Mouse (Mus musculus) cerebellum, postnatal 10 days (tissue): ENCODE data around the gene Cfdp1.

Source experiments
- DNase-seq, 2 experiments: peaks; one replicate each; pipeline ENCODE4 v3.0.0; 2021; ENCODE audit warnings: mixed read lengths in 2 of 2

The Cfdp1 gene

DNA sequence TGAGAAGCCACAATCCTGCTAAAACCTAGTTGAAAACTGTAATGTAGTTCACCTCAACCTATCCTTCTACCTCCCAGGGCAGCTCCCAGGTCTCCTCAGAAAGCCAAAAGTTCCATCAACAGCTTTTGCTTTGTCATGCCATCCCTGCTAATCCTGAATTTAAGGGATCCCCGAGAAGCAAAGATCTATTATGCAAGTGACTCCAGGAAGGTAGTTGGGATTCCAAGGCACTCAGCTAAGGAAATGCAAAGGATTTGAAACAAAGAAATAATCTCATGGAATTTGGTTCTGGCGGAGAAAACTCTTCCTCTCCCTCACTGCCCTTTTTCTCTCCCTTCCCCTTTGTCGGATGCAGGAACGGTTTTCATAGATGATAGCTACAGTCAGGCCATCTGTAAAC lies 64.9 kb downstream of the Cfdp1 start:
- no peak for DNase-seq

DNA sequence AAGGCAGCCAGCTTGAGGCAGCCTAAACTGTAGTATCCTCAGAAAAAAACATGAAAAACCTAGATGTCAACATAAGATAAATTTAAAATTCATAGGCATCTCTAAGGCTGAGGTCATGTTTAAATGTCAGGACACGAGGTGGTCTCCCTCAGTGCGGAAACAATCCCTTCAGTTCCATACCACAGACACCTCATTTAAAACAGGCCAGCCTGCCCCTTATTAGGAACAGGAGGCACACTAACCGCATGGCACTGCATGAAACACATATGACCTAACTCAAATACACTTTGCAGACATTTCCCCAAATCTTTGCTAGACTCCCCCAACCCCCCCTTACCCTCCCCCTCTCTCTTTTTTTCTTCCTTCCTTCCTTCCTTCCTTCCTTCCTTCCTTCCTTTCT lies 65.6 kb downstream of the Cfdp1 start:
- no peak for DNase-seq

DNA sequence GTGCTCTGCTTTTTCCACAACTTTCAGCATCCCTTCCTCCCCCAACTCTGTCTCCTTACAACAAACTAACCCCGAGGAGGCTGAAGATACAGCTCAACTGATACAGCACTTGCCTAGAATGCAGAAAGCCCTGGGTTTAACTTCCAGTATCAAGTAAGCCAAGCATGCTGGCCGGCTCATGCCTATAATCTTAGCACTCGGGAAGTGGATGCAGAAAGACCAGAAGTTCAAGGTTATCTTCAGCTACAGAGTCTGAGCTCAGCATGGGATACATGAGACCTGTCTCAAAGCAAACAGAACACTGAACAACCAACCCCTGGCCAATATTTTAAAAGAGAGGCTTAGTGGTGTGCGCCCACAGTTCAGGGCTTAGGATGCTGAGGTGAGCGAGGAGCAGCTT lies 66.0 kb downstream of the Cfdp1 start:
- DNase-seq: no peak

DNA sequence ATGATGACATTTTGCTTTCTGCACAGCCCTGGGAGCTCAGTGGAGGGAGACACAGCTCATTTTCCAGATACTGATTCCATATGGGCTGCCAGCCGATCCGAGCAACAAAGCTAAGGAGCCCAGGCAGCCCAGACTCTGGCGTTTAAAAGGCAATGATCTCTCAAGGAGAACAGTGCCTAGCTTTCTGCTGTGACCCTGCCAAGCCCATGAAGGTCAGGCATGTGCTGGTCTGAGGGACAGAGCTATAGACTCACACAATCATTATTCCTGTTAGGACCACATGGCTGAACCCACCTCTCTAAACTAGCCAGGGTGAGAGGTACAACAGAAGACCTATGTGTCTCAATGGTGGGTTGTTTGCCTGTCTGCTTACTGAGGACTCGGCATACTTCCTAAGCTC lies 66.4 kb downstream of the Cfdp1 start:
- peak; percentile 44 to 53 for DNase-seq

DNA sequence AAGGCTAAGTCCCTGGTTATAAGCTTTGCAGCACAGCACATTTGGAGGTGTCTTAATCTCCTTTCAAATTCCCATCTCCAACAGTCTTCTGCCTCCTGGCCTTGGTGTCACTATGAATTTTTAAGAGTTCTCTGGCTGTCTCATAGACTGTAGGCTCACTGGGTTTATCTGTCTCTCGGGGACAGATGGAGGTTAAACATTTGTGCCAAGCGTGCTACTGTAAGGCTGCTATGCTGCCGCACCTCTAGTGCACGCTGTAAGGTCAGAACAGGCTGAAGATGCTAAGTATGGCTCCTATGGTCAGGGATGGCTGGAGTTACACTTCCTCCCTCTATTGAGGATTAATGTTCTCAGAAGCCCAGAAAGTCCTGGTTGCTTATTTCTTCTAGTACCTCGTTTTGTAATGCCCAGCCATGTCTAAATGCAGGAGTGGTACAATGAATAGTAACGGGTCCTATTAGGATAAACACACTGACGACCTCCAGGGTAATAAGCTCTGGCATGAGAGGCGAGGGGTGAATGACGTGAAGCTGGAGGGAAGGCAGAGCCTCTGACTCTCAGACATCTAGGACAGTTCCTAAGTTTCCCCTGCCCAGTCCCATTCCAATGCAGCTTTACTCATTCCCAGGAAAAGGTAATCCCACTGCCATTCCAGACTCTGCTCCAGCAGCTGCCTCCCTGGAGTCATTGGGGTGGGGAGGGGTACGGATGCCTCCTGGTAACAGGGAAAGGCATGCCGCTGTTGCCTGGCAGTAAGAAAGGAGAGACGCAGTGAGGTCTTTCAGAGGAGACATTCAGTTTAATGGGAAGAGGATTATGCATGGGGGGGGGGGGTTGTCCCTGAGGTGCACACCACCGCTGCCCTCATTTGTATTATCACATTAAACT lies 67.1 kb downstream of the Cfdp1 start:
- peak; percentile 34 to 43 for DNase-seq

DNA sequence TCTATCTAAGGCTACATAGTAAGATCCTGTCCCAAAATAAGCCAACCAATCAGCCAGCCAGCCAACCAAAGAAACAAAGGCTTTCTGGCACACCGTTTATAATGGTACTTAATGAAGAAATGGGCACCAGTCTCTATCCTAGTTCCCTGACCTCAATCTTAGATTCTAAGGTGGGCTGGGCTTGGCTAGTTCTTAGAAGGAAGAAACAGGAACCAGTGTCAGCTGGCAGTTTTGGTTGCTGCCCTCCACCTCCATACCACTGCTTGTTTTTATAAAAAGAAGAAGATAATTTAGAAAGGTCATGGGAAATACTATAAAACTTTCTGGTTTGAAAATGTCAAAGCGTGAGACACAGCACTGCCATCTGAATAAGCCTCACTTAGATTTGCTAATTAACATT lies 68.0 kb downstream of the Cfdp1 start:
- no peak for DNase-seq

DNA sequence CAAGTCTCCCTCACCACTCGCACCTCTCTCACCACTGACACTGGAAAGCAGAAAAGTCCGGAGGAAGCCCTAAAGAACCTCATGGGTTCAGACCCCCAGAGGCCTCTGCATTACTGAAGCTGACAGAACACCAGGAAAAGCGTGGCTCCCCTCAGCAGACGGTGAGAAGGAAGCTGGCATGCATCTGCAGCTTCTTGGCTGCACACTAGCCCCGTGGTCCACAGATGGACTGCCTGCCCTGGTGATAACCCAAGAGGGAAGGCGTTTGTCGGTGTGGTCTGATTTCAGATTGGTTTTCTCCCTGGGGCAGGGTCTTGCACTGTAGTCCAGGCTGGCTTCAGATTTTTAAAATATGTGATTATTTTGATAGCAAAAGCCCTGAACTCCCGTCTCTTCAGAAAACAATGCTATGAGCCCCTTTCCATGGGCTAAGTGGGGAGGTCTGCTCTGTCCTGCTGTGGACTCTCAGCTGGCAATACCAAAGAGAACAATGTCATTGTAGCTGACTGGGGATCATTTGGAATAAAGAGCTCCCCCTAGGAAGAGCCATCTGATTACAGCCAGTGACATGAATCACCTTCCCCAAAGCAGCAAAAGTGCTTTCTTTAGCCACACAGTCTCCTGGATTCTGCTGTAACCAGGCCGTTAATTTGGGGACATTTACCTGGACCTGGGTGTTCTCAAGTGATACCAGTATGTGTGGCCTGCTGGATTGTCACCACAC lies 71.3 kb downstream of the Cfdp1 start:
- peak; percentile 61 to 66 for DNase-seq

DNA sequence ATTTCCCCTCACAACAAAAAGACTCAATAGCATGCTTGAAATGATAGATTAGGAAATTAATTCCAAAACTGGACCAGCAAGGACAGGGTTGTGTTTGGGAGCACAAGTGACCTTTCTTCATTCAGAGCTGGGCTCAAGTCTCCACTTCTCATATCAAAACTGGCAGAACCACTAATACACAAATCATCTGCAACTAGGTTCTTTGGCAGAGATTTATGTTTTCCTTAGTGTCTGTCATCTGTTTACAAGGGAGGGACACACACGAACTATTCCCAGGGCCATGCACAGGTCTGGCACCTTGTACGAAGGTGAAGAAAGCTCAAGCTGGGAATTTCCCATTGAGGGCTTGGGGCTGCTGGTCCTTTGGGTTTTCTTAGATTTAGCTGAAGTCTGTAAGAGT lies 71.9 kb downstream of the Cfdp1 start:
- DNase-seq: no peak

DNA sequence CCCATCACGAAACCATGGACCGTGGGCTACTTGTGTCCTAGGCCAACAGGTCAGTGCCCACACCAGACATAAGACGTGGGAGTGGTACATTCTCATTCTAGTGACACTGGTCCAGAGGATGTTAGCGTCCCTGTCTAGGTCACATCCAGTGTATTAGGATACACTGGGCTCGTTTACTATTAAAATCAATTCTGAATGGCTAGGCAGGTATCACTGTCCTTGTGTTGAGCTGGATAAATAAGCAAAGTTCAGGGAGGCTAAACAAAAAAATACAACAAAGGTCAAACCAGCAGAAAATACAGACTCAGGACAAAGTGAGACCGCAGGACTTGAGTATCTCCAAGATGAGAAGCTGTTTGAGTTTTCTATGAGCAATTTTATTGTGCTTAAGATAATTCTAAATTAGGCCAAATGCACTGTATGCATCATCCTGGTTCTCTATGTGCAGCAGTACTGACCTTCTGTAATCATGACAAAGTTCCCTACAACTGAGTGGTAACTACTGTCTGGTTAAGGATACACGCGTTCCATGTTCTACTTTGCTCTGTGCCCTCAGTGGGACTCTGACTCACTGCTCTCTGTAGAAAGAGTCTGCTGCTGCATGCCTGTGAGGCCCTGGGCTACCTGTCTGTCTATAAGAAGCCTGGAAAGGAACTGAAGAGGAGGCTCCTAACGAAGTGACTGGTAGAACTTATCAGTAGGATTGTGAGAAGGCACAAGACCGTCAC lies 73.2 kb downstream of the Cfdp1 start:
- no peak for DNase-seq

DNA sequence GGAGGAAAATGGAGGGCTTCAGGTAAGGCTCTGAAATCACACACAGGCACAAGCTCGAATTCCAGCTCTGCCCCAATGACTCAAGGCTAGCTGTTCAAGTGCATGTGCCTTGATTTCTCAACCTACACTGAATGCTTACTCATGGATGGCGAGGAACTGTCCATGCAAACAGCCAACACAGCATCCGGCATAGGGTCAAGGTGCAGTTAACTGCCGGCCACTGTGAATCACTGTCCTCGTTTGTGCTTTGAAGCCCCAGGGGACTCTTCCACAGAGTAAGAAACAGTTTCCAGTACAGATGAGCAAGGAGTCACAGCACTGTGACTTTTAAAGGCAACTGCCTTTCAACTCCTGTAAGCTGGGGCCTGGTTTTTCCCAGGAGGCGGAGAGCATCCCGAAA lies 74.4 kb downstream of the Cfdp1 start:
- DNase-seq: no peak

DNA sequence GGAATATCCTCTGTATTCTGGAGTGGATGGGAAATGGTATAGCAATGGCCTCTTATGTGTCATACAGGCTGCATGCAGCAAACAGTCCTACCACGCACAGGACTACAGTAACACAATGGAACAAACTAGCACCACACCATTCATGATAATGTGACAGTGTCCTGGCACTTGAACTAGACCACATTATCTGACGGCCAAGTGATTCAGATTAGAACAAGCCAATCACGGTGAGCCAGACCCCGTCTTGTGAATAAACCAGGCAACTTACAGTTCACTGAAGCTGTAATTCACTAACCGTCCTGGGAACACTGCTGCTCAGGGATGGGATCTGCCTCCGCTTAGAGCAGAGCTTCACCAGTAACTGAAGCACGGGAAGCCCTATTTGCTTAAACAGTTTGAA lies 75.3 kb downstream of the Cfdp1 start:
- peak in 1 of 2 experiments; percentile 34 for DNase-seq

DNA sequence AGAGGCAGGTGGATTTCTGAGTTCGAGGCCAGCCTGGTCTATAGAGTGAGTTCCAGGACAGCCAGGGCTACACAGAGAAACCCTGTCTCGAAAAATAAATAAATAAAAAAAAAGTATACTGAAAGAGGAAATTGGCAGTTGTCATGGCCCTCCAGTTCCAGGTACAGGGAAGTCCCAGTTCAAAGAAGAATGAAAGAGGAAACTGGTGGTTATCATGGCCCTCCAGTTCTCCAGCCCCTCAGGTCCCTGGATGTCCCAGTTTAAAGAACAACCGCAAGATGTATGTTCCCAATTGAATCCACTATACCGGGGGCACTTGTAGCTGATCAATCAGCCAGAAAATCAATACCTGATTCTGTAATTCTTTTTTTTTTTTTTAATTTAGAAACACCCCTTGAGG lies 77.6 kb downstream of the Cfdp1 start:
- DNase-seq: no peak

DNA sequence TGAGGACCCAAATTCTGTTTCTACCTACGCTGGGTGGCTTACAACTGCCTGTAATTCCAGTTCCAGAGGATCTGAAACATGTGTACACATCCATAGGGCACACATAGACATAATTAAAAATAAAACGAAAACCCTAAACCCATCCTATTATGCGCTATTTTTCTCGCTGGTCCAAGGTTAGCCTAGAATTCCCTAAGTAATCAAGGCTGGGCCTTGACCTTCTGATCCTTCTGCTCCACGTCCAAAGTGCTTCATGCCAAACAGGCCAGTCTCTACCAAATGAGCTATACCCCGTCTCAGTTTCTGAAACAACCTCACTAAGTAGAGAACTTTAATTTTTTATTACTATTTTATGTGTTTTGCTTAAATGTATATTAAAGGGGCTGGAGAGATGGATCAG lies 78.3 kb downstream of the Cfdp1 start:
- no peak for DNase-seq

DNA sequence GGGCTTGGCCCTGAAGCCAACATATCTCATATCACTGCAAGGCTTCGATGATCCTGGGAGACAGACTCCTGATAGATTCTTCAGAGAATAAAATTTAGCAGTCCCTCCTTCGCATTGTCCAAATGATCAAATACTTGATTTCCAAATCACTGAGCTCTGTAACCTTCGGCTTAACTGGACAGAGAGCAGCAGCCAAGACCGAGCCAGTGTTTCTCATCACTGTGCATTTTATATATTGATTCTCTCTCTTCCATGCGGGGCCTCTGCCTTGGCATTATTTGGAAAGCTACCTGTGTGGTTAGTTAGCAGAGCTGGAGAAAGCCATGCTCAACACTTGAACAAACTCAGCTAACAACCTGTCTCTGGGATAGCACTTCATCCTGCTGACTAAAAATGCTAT lies 80.6 kb downstream of the Cfdp1 start:
- no peak for DNase-seq

DNA sequence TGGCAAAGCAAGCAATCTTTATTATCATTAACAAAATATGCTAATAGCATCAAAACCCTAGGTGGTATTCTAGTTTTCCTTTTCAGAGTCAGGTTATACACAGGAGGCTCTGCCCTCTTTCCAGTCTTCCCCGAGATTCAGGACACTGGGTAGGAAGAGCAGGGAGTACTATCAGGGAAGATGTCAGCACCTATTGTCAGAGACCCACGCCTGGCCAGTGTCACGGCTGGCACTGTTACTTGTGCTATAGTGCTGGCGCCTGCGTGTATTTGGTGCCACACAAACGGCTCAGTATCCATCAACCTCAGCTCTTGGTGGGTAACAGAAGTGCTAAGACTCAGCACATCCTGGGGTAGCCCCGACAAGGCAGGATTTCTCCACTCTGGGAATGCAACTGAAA lies 81.0 kb downstream of the Cfdp1 start:
- no peak for DNase-seq

DNA sequence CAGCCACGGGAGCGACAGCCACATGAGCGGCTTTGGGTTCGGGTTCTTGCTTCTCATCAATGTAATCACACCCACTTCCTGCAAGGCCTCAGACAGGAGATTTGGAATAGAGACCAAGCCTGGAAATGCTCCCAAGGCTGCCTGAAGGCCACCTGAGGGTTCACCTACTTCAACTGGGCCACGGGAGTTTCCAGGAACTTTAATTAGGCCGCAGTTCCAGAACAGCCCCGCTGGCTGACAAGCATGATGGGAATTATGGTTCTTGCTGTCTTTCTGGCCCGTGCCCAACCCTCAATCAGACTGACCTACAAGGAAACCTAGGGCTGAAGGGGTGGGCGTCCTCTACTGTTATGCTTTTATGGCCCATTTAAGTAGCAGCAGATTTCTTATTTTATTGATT lies 82.0 kb downstream of the Cfdp1 start:
- DNase-seq: peak in 1 of 2 experiments; percentile 59

DNA sequence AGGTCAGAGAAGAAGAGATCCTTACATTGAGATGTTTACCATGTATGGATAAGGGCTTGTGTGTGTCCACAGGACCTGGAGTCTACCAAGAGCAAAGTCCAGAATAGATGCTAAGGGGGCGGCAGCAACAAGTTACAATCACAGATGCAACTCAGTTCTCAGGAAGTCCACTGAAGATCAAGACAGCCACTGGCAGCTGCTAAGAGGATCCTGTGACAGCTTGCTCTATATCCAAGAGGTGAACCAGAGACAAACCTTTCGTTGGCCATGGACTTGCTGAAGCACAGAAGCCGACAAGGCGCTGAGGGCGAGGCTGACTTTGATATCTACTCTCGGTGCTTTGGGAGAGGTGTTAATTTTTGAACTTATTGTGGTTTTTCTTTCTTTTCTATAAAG lies 82.5 kb downstream of the Cfdp1 start:
- no peak for DNase-seq

DNA sequence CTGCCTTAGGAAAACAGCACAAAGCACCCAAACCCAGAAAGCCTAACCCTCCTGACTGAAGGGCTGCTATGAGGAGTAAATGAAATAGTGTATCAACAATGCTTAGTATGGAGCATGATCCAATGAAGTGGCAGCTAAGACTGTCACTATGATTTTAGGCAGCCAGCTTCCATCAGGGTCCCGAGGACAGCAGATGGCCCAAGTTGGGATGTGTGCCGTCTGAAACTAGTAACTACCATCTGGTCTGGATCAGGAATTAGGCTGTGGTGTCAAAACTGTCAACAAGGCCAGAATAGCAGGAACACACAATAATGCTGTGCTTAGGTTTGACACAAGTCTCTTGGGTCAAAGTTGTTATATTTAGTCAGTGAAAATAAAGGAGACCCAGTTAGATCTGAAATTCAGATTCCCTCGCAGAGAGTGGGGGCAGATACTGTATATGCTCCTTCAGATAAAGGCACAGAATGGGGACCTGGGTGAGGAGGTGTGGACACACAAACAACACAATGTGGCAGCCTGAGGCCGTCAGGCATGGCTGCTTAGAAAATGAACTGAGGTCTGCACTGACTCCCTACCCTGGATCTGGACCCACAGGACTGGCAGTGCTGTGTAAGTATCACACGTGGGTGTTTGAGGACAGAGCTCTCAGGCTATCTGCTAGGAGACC lies 83.0 kb downstream of the Cfdp1 start:
- DNase-seq: peak; percentile 65 to 73

DNA sequence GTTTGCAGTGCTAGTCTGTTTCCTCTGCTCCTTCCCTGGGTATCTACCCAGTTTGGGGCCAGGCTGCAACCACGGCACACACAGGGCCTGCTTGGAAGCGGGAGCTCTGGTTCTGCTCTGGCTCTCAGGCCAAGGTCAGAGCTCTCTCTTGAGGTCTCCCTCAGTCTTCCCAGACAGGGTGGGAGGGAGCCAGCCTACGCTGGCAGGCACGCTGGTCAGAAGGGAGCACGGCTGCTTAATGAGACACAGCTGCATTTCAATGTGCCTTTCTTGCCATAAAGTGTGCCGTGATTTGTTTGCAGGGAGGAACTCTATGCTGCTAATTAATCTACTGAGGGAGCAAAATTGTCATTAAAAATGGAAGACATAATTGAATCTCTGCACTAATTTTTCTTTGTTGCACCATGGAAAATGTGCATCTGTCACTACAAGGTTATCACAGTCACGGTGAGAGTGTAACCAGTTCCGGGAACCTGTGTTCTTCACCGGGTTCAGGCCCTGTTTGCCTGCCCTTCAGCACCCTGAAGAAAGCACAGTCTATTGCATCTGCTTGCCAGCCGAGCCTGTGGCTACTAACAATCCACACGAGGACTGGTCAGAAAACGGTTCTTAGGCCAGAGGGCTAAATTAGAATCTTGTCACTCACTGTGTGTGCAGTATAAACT lies 84.2 kb downstream of the Cfdp1 start:
- DNase-seq: peak in 1 of 2 experiments; percentile 54

DNA sequence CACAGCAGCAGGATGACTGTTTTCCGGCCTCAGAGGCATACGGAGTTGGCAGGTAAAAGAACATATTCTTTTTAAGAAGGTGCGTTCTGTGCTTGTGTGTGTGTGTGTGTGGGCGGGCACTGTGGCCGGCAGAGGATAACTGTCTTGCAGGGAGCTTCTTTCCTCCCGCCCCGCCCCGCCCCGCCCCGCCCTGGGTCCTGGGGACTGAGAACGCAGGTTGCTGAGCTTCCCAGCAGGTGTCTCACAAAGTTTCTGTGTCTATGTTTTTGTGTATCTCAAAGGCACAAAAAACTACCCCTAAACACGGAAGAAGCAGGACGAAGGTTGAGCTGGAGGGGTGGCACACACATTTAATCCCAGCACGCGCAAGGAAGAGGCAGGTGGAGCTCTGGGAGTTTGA lies 84.8 kb downstream of the Cfdp1 start:
- no peak for DNase-seq

DNA sequence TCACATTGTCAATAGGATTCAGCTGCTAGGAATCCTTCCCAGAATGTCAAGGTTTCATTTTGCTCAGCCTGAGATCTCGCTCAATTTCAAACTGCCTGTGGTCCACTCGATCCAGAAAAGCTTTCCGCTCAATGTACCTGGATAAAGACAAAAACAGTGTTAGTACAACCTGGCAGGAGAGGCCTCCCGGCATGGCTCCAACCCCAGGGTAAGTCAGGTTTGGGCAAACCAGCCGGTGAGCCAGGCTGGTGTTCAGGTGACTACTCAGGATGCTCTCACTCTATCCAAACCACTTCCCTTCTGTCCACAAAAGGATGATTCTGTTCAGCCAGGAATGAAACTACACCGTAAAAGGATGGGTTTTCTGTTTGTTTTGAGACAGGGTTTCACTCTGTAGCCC lies 85.4 kb downstream of the Cfdp1 start:
- peak in 1 of 2 experiments; percentile 33 for DNase-seq

DNA sequence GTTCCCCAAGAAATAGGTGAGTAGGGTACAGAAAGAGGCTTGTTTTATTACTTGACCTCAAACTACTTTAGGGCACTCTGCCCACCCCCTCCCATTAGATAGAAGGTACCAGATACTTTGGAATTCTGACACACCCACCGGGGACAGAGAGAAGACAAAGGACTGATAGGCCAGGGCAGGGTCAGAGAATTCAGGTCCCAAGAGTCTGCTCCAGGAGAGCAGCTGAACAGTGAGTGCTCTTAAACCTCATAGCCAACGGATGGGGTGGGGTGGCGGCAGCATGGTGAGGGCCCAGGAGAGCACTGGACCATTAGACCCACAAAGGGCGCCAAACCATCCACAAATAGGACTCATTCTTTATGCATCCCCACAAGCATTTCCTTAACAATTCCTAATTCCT lies 88.5 kb downstream of the Cfdp1 start:
- no peak for DNase-seq
